Mouse (Mus musculus): ENCODE results near the gene Gdf10. TPM values are rescaled to one million over a fixed set of nuclear protein-coding genes. Genes with fewer than 3 reads are reported as not detected.

The Gdf10 gene
- polyA plus RNA-seq, 1 experiment from 2014 or later: 2.4 TPM

DNA sequence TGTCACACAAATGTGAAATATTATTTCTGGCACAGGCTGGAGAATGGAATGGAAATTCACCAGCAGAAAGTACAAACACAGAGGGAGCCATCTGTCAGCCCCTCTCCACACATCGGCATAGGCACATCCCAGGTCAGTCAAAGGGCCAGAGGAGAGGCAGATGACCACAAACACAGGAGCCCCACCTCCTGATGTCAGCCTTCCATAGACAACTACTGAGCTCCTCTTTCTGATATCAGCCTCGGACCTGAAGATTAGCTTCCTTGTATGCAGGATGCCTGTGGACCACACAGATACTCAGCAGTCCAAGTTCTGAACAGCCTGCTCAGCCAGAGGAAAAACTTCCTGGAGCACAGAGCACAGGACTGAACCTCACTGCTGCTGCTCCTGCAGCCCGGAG, 33.4 kb upstream of the Gdf10 start:
- Histone ChIP-seq H3K27ac (ENCODE audit: low read depth) (no peak overlapping the region; the same call in 1 of the 2 replicates), H3K27me3 (ENCODE audit: insufficient read depth, low read length) (no peaks in the 10 kb centered on the region), H3K36me3 (ENCODE audit: insufficient read depth) (no peaks in the 10 kb centered on the region), H3K9me3 (ENCODE audit: low read depth, low read length) (no peaks in the 10 kb centered on the region), H3K4me3 (ENCODE audit: low read depth, low read length) (no peak overlapping the region), H3K9ac (no peak overlapping the region), H3K4me1 (ENCODE audit: insufficient read depth) (no peaks in the 10 kb centered on the region), H3K4me2 (no peak overlapping the region)
- 42% methylated on average over 3 of the region's 3 CpGs for WGBS
- TF ChIP-seq CTCF (IDR thresholded peaks at IDR 0.05; ENCODE audit: low read depth): no peak
- ATAC-seq (ENCODE audit: insufficient read depth) (0 out of 2 replicates have a peak, but pooled peaks have one; percentile 9), DNase-seq (peak; percentile 27)

DNA sequence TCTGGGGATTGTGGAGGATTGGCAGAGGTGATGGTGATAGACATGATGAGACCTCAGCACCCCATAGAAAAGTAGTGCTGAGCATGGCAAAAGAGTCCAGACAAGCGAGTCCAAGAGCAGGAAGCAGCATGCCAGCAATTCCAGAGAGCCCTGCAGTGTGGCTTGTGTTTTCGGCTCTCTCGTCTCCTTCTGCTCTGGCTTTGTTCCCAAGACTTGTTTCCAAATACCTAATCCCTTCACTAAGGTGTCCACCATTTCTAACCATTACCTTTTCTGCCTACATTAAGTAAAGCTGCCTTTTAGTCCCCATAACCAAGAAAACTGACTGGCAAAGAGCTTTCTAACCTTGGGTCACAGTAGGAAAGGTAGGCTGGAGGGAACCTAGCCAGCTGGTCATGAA, 31.9 kb upstream of the Gdf10 start:
- Histone ChIP-seq H3K9me3 (ENCODE audit: low read depth, low read length) (no peaks in the 10 kb centered on the region), H3K27me3 (ENCODE audit: insufficient read depth, low read length) (no peaks in the 10 kb centered on the region), H3K4me1 (ENCODE audit: insufficient read depth) (0 out of 2 replicates have a peak, but pooled peaks cover 1% of the 10 kb centered on the region), H3K9ac (no peak overlapping the region), H3K4me3 (ENCODE audit: low read depth, low read length) (no peak overlapping the region), H3K27ac (ENCODE audit: low read depth) (no peak overlapping the region), H3K4me2 (no peak overlapping the region), H3K36me3 (ENCODE audit: insufficient read depth) (no peaks in the 10 kb centered on the region)
- WGBS: 74% methylated on average over 3 of the region's 3 CpGs
- ATAC-seq (ENCODE audit: insufficient read depth): no peak
- DNase-seq: no peak
- no peak for TF ChIP-seq CTCF (IDR thresholded peaks at IDR 0.05; ENCODE audit: low read depth)

- H3K4me3 ChIP-seq (ENCODE audit: low read depth, low read length): no peak overlapping the region
- 0 out of 2 replicates have a peak, but pooled peaks cover 4% of the 10 kb centered on the region for H3K4me1 ChIP-seq (ENCODE audit: insufficient read depth)
- no peaks in the 10 kb centered on the region for H3K36me3 ChIP-seq (ENCODE audit: insufficient read depth)
- H3K9ac ChIP-seq: no peak overlapping the region
- H3K27me3 ChIP-seq (ENCODE audit: insufficient read depth, low read length): no peaks in the 10 kb centered on the region
- DNase-seq (no peak), ATAC-seq (ENCODE audit: insufficient read depth) (no peak)
- 74% methylated on average over 5 of the region's 5 CpGs for WGBS
- no peaks in the 10 kb centered on the region for H3K9me3 ChIP-seq (ENCODE audit: low read depth, low read length)
- TF ChIP-seq CTCF (IDR thresholded peaks at IDR 0.05; ENCODE audit: low read depth): no peak
- H3K27ac ChIP-seq (ENCODE audit: low read depth): no peak overlapping the region
- no peak overlapping the region for H3K4me2 ChIP-seq
These were observed 27.6 kb upstream of the Gdf10 start for GRCm38 (mm10) chr14:33895777-33896176.

DNA sequence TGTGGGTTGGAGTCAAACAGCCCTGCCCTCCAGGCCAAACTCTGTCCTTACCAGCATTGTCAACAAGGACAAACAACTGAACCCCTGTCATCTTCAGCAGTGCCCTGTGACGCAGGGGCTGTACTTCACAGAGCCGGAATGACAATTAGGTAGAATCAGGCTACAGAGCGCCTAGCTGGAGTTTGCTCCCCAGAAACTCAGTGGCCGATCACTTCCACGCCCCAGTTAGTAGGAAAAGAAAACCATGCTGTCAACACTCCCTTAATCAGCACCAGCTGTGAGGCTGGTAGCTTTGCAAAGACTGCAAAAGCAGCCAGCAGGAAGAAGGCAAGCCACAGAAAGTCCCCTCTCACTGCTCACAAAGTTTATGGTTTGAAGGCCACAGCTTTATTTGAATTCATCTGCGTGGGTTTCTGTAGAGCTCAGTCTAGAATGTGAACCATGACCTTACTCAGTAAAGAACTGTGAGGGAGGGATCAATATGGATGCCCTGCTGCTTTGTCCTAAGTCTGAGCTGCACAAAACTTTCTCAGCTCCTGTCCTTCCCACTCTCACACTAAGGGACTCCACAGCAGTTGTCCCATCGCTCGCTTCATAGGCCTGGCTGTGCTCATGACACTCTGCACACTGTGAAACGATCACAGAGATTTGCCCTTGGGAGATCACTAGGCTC, 26.6 kb upstream of the Gdf10 start:
- no peak for TF ChIP-seq CTCF (IDR thresholded peaks at IDR 0.05; ENCODE audit: low read depth)
- DNase-seq: peak; percentile 74
- H3K27ac ChIP-seq (ENCODE audit: low read depth): peak overlapping the region; percentile 30; the same call in 1 of the 2 replicates

GRCm38 (mm10) chr14:33902783-33903182, 20.6 kb upstream of the Gdf10 start:
- no peak overlapping the region for H3K9ac ChIP-seq
- no peak for TF ChIP-seq CTCF (IDR thresholded peaks at IDR 0.05; ENCODE audit: low read depth)
- WGBS: 86% methylated on average over 4 of the region's 4 CpGs
- DNase-seq (no peak), ATAC-seq (ENCODE audit: insufficient read depth) (no peak)
- no peaks in the 10 kb centered on the region for H3K4me1 ChIP-seq (ENCODE audit: insufficient read depth)
- no peak overlapping the region for H3K4me3 ChIP-seq (ENCODE audit: low read depth, low read length)
- H3K27me3 ChIP-seq (ENCODE audit: insufficient read depth, low read length): no peaks in the 10 kb centered on the region
- H3K27ac ChIP-seq (ENCODE audit: low read depth): no peak overlapping the region
- H3K4me2 ChIP-seq: no peak overlapping the region
- H3K36me3 ChIP-seq (ENCODE audit: insufficient read depth): no peaks in the 10 kb centered on the region
- no peaks in the 10 kb centered on the region for H3K9me3 ChIP-seq (ENCODE audit: low read depth, low read length)

More for the DNA sequence above, 26.6 kb upstream of the Gdf10 start:
- H3K27me3 ChIP-seq (ENCODE audit: insufficient read depth, low read length): no peaks in the 10 kb centered on the region
- no peak overlapping the region for H3K4me3 ChIP-seq (ENCODE audit: low read depth, low read length)
- H3K36me3 ChIP-seq (ENCODE audit: insufficient read depth): no peaks in the 10 kb centered on the region
- 0 out of 2 replicates have a peak, but pooled peaks cover 4% of the 10 kb centered on the region for H3K4me1 ChIP-seq (ENCODE audit: insufficient read depth)
- WGBS: 30% methylated on average over 9 of the region's 9 CpGs
- H3K9ac ChIP-seq: no peak overlapping the region
- peak; percentile 60 for ATAC-seq (ENCODE audit: insufficient read depth)
- no peaks in the 10 kb centered on the region for H3K9me3 ChIP-seq (ENCODE audit: low read depth, low read length)
- H3K4me2 ChIP-seq: no peak overlapping the region

DNA sequence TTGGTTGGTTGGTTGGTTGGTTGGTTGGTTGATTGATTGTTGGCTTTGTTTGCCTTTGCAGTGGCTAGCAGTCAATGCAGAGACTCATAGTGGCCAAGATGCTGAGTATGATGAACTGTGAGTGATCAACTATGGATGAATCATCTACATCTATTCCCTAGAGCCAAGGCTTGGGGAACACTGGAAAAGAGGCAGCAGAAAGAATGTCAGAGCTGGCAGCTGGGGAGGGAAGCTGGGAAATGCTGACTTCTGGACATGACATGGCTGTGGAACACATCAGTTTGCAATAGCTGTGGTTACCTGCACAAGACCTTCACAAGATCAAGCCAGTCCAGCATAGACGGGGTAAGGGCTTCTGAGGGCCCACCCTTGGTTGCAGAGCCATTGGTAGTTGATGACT, 20.2 kb upstream of the Gdf10 start:
- H3K4me1 ChIP-seq (ENCODE audit: insufficient read depth): no peaks in the 10 kb centered on the region
- DNase-seq (no peak), ATAC-seq (ENCODE audit: insufficient read depth) (no peak)
- H3K4me3 ChIP-seq (ENCODE audit: low read depth, low read length): no peak overlapping the region
- H3K27me3 ChIP-seq (ENCODE audit: insufficient read depth, low read length): no peaks in the 10 kb centered on the region
- no peak for TF ChIP-seq CTCF (IDR thresholded peaks at IDR 0.05; ENCODE audit: low read depth)
- H3K9ac ChIP-seq: no peak overlapping the region
- no peaks in the 10 kb centered on the region for H3K9me3 ChIP-seq (ENCODE audit: low read depth, low read length)
- H3K36me3 ChIP-seq (ENCODE audit: insufficient read depth): no peaks in the 10 kb centered on the region
- 89% methylated on average over 1 of the region's 1 CpGs for WGBS
- no peak overlapping the region for H3K27ac ChIP-seq (ENCODE audit: low read depth)
- H3K4me2 ChIP-seq: no peak overlapping the region

GRCm38 (mm10) chr14:33904851-33905250, 18.5 kb upstream of the Gdf10 start:
- Histone ChIP-seq H3K27me3 (ENCODE audit: insufficient read depth, low read length) (no peaks in the 10 kb centered on the region), H3K4me1 (ENCODE audit: insufficient read depth) (no peaks in the 10 kb centered on the region), H3K36me3 (ENCODE audit: insufficient read depth) (no peaks in the 10 kb centered on the region), H3K9me3 (ENCODE audit: low read depth, low read length) (no peaks in the 10 kb centered on the region), H3K4me2 (no peak overlapping the region), H3K4me3 (ENCODE audit: low read depth, low read length) (no peak overlapping the region), H3K9ac (no peak overlapping the region), H3K27ac (ENCODE audit: low read depth) (no peak overlapping the region)
- TF ChIP-seq CTCF (IDR thresholded peaks at IDR 0.05; ENCODE audit: low read depth): no peak
- DNase-seq (no peak), ATAC-seq (ENCODE audit: insufficient read depth) (no peak)
